Mouse (Mus musculus): Measurements from ENCODE around the gene Mettl17.
"Not testable (repeated sequence)": the region's sequence is repeated elsewhere in the genome, so short reads cannot be mapped to it uniquely, and the experiment has no call there.

The Mettl17 gene

GRCm38 (mm10) chr14:51926930-51927329 is 42.3 kb downstream of the Mettl17 start:
- in situ Hi-C loops (cut with MboI; ENCODE audit: low sequenced_read_pairs), result not testable (repeated sequence)

DNA sequence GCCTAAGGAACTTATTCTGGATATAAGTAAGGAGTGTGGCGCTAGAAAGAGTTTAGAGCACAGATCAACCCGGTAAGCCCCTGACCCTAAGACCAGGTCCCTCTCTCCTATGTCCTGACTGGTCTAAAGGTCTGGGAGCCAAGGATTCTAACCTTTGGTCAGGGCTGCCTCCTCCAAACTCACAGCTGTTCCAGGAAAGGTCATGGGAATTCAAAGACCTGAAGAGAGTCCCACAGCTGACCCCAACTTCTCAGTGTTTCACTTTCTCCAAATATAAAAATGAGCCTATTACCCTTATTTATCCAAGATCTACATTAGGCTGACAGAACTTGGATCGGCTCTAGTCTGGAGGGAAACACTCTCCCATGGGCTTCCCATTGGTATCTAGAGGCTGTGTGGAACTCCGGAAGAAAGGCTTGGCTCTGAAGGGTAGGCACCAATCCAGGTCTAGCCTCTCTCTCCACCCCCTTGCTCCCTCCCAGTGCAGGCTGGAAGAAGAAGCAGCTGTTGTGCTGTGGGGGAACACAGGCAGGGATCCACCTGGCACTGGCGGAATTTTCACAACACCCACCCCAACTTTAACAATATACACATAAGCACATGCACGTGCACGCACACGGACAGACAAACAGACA is 44.8 kb downstream of the Mettl17 start:
- in situ Hi-C loops (cut with MboI; ENCODE audit: low sequenced_read_pairs), result no loop called here

- in situ Hi-C loops (cut with MboI; ENCODE audit: low sequenced_read_pairs), result no loop called here
These were observed 45.3 kb downstream of the Mettl17 start for GRCm38 (mm10) chr14:51929968-51930367.

DNA sequence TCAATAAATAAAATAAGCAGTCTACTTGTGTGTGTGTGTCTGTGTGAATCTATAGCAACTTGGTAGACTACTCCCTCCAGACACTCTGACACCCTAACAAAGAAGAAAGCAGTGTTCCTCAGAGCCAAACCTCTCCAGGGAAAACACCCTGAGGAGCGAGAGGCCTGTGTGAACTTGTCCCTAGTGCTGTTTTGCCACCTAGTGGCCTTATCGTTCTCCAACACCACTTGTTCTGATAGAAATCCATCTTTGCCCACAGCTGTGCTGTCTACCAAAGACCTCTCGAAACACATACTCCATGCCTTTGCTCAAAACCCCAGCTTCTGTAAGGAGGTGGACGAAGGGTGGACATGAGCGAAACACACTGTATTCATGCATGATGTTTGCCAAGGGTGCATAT is 46.2 kb downstream of the Mettl17 start:
- in situ Hi-C loops (cut with MboI; ENCODE audit: low sequenced_read_pairs), result no loop called here

DNA sequence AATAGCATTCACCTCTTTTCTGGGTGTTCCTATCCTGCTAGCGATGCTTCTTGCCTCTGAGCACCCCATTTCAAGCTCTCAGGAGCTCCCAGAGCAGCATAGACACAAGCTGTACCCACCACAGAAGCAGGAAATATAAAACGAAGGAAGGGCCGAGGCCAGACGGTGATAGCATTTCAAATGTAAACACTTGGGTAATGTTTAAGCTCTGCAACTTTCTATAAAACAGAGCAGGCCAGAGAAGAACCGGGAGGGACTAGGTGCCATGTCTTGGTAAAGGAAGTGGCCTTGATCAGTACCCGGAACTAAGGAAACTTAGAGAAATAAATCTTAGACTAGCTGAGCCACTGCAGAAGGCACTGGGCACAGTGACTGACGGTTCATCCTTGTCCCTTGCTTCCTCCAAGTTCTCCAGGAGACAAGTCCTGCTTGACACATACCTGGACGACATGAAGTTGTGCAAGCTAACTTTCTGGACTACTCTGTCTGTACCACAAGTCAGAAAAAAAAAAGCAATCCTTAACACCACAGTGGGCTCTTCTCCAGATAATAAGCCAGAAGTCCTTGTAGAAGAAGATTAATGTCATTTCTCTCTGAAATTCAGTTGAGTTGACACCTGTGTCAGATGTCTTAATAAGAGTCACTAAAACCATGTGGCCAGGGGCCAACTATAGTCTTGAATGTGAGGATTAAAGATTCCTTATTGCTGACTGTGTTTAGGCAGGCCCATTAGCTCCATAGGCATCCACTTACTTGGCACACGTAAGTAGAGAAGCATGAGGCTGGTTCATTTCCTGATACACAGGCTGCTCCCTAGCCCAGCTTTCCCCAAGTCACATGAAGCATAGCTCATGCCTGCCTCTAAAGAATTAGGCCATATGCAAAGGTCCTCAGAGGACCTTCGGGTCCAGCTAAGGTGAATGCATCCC is 47.7 kb downstream of the Mettl17 start:
- in situ Hi-C loops (cut with MboI; ENCODE audit: low sequenced_read_pairs), result no loop called here

DNA sequence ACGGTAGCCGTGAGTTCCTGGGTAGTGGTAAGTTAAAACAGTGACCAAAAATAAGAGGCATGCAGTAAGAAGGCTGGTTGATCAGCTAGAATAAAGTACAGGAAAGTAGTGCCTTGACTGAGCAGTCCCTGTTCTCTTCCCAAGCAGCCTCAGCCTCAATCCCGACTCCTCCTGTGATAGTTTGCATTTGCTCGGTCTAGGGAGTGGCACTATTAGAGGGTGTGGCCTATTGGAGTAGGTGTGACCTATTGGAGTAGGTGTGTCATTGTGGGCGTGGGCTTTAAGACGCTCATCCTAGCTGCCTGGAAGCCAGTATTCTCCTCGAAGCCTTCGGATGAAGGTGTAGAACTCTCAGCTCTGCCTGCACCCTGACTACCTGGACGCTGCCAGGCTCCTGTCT is 54.4 kb downstream of the Mettl17 start:
- in situ Hi-C loops (cut with MboI; ENCODE audit: low sequenced_read_pairs), result no loop called here

- in situ Hi-C loops (cut with MboI; ENCODE audit: low sequenced_read_pairs), result no loop called here
These were observed 56.4 kb downstream of the Mettl17 start for GRCm38 (mm10) chr14:51940944-51941560.

- in situ Hi-C loops (cut with MboI; ENCODE audit: low sequenced_read_pairs), result no loop called here
These were observed 56.9 kb downstream of the Mettl17 start for GRCm38 (mm10) chr14:51941577-51941976.

DNA sequence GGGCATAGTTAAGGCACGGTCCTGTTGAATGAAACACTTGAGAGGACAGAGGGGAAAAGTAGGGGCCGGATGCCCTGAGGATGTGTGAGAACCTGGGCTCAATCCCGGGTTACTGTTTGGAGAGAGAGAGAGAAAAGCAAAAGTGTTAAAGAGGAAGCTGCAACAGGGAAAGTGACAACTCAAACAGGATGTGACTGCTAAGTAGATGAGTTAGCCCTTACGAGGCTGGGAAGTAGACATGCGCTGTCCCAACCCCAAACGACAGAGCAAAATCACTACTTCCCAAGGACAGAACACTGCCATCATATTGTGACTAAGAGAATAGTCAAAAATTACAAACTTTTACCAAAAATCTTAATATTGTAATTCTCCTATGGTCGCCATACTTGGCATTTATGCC is 57.6 kb downstream of the Mettl17 start:
- in situ Hi-C loops (cut with MboI; ENCODE audit: low sequenced_read_pairs), result no loop called here
